Mouse (Mus musculus) left cerebral cortex, postnatal 36 days (tissue): Measurements from ENCODE around the gene Saa4. TPM values are rescaled to one million over a fixed set of nuclear protein-coding genes. Genes with fewer than 3 reads are reported as not detected.
"Not testable (repeated sequence)": the region's sequence is repeated elsewhere in the genome, so short reads cannot be mapped to it uniquely, and the experiment has no call there.

Experiments used
- DNase-seq, 2 experiments: peaks; one replicate each; pipeline ENCODE4 v3.0.0; 2021 to 2022; ENCODE audit warnings: low spot score in 2 of 2, mixed read lengths in 1 of 2
- intact Hi-C: fragments of 180-260 bp; cut with DNase I; formaldehyde crosslinking; loops from one replicate; pipeline ENCODE4 v1.15.1; 2025
- total RNA-seq, 2 experiments: library from RNA; stranded (reverse); gene quantifications; 2 replicates each; pipeline ENCODE4 v1.2.3; 2021

The Saa4 gene
- total RNA-seq, 2 experiments from 2014 or later = not detected

DNA sequence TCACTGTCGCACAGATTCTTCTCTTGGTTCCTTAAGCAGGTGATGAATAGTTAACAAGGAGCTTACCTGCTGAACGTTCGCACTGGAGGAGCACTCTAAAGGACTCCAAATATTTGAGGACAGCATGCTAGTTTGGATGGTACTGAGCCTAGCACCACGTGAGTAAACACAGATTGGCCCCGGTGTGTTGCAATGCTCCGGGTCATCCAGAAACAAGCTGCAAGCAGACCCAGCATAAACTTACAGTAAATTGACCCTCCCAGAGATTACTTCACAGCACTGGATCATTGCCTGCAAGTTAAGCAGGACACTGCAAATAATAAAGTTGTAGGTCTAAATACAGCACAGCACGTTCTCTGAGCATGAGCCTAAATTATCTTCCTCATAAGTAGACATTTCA is 12.9 kb downstream of the Saa4 start:
- intact Hi-C loops = no loop called here

GRCm38 (mm10) chr7:46718591-46719270 is 13.7 kb downstream of the Saa4 start:
- DNase-seq = no peak
- intact Hi-C loops = no loop called here

More for the DNA sequence above, 12.9 kb downstream of the Saa4 start:
- DNase-seq = no peak

- intact Hi-C loops = loop anchor here (1.0 kb wide), 1 partner anchor 53 kb away; no protein-coding TSS in a partner anchor
- no peak for DNase-seq
These were observed 15.5 kb downstream of the Saa4 start for GRCm38 (mm10) chr7:46716897-46717296.

- DNase-seq = no peak
- intact Hi-C loops = no loop called here
These were observed 16.8 kb downstream of the Saa4 start, which contains the start of gene Saa3 for GRCm38 (mm10) chr7:46715600-46715999. TSS of gene Saa3 (minus strand) at chr7:46715700.

DNA sequence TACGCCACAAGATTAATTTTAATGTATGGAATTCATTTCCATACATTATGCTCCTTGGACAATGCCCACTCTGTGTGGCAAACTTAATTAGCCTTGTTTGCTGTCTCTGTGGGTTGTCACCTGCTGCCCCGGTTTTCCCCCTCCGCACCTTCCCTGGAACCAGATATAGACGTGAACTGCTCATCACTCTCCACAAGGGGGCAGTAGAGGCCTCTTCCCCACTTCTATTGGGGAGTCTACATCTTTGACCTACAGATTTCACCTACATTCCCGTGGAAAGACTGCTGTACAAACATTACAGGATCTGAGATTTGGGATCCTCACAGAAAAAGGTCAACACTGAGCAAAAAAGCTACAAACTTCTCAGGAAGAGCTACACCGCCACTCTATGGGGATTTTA is 17.9 kb downstream of the Saa4 start:
- DNase-seq = peak; percentile 44 to 46
- intact Hi-C loops = loop anchor here (5.0 kb wide), 1 partner anchor 77 kb away; the partner anchor contains the start of gene Sergef

DNA sequence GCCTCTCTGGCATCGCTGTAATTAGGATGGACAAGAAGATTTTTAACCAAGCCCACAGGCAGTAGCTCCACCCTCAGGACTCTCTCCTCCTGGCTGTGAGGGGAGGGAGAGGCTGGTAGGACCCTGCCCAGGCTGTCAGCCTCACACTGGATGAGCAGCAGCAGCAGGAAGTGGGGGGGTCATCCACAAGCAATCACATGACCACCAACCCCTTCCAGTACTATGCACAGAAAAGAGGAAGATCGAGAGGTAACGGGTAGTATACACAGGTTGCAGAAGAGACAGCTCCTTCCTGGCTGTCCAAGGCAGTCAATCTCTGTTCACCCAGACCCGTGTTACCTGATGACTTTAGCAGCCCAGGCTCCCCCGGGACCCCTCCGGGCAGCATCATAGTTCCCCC is 20.2 kb downstream of the Saa4 start:
- DNase-seq = no peak
- intact Hi-C loops = loop anchor here (5.0 kb wide), 1 partner anchor 75 kb away; the partner anchor contains the start of gene Sergef

DNA sequence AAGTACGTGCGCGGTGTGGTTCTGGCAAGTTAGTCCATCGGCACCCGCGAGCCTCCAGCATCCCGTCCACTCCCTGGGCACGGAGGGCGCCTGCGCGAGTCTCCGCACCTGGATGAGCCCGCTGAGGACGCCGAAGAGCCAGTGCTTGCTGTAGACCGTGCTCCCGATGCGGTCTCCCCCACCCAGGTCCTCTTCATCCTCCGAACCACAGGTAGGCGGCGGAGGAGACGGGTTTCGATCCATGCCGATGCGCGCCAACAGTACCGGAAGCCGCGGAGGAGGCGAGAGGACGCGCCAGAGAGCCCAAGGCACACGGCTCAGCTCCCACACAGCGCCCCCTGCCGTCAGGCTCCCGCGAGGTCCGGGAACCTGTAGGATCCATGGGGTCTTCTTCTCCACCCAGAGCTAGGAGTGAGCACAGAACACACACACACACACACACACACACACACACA is 22.0 kb downstream of the Saa4 start, which contains the start of gene Saal1:
Saal1 (minus strand) TSS at position 291 of the 455 bp plus-strand sequence.
- DNase-seq = peak; percentile 79 to 80
- intact Hi-C loops = loop anchor here (5.0 kb wide), 1 partner anchor 73 kb away; the partner anchor contains the start of gene Sergef

- DNase-seq = no peak
- intact Hi-C loops = no loop called here
These were observed 31.8 kb downstream of the Saa4 start for GRCm38 (mm10) chr7:46700521-46701025.

DNA sequence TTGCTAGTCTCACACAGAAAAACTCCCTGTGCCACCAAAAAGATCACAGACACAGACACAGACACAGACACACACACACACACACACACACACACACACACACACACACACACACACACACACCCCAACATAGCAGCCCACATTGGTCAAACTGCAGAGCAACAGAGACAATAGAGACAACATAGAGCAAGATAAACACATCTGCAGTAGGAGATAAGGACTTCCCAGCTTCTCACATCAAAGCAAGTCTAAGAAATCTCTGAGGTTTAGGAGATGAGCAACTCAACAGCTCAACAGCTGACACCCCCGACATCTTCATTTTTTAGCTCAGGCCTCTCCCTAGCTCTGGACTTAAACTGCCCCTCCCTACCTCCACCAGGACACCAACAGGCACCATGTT is 35.6 kb downstream of the Saa4 start:
- DNase-seq = no peak
- intact Hi-C loops = no loop called here

- DNase-seq = no peak
- intact Hi-C loops = no loop called here
These were observed 45.6 kb downstream of the Saa4 start for GRCm38 (mm10) chr7:46686827-46687226.

DNA sequence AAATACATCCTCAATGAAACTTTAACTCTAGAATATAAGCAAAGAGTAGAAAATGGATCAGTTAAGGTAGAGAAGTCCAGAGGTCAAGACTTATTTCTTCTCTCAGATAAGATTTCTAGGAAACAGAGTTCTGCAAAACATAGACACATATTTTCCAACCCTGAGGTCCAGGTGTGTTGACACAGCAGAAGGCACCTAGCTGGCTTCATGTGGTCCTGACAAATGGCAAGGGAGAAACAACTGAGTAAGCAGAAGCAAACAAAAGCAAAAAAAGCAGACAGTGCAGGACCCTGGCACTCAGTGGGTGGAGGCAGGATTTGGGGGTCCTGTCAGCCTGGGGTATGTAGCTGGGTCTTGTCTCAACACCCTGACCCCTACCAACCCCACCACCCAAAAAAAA is 51.7 kb downstream of the Saa4 start:
- intact Hi-C loops = no loop called here
- DNase-seq = no peak

- intact Hi-C loops = not testable (repeated sequence)
These were observed 53.4 kb downstream of the Saa4 start for GRCm38 (mm10) chr7:46679044-46679443.

GRCm38 (mm10) chr7:46678417-46678816 is 54.0 kb downstream of the Saa4 start:
- no peak for DNase-seq
- intact Hi-C loops = no loop called here

More at GRCm38 (mm10) chr7:46679044-46679443, 53.4 kb downstream of the Saa4 start:
- not testable (repeated sequence) for DNase-seq

Other genes starting within 250 kb of the Saa4 start
- 10 to 100 TPM; 56.4 to 67.6 TPM for gene Sergef, start 92.8 kb downstream of the Saa4 start, total RNA-seq
- under 1 TPM in 1 of 2 experiments, not detected in 1; 0.42 TPM for gene Tph1, start 60.1 kb downstream of the Saa4 start, total RNA-seq
- 1 to 10 TPM; 7.9 to 9.4 TPM for gene Saal1, start 21.9 kb downstream of the Saa4 start, total RNA-seq
- gene Saa3, start 16.9 kb downstream of the Saa4 start, total RNA-seq = not detected
- gene Saa1, start 10.4 kb upstream of the Saa4 start, total RNA-seq = not detected
- gene Saa2, start 19.2 kb upstream of the Saa4 start, total RNA-seq = not detected
- 10 to 100 TPM; 13.8 to 16.6 TPM for gene Hps5, start 63.5 kb upstream of the Saa4 start, total RNA-seq
- gene Gtf2h1, start 63.5 kb upstream of the Saa4 start, total RNA-seq = 10 to 100 TPM; 36.9 to 40.3 TPM
- gene Ldha, start 108.9 kb upstream of the Saa4 start, total RNA-seq = 100 to 1,000 TPM; 352 to 416 TPM
- gene Ldhc, start 128.6 kb upstream of the Saa4 start, total RNA-seq = not detected
- gene Tsg101, start 187.4 kb upstream of the Saa4 start, total RNA-seq = 10 to 100 TPM; 73.4 to 76.1 TPM
- 10 to 100 TPM; 11.9 to 12.1 TPM for gene Uevld, start 225.9 kb upstream of the Saa4 start, total RNA-seq